Mouse (Mus musculus): Measurements from ENCODE around the gene Slc9a9.

GRCm38 (mm10) chr9:95191442-95191841 is 521.7 kb downstream of the Slc9a9 start:
- TF ChIP-seq TCF12 (IDR thresholded peaks at IDR 0.05; ENCODE audit: low read depth, low read length) = no peak
- TF ChIP-seq CTCF (IDR thresholded peaks at IDR 0.05 in 2 of 3, conservative IDR thresholded peaks at IDR 0.05 in 1 of 3; ENCODE audit: control insufficient read depth in 1 of 3, insufficient read depth in 1 of 3, low read depth in 2 of 3, low read length in 3 of 3, poor library complexity in 1 of 3, severe bottlenecking in 1 of 3) = no peak
- no peak for TF ChIP-seq POLR2A (IDR thresholded peaks at IDR 0.05; ENCODE audit: control insufficient read depth in 1 of 2, insufficient read depth in 1 of 2, low read depth in 1 of 2, low read length in 2 of 2, poor library complexity in 1 of 2)
- TF ChIP-seq TAL1 (IDR thresholded peaks at IDR 0.05; ENCODE audit: low read length) = no peak
- TF ChIP-seq MXI1 (IDR thresholded peaks at IDR 0.05; ENCODE audit: low read depth, low read length) = no peak
- TF ChIP-seq ETS1 (IDR thresholded peaks at IDR 0.05; ENCODE audit: low read depth, low read length) = no peak

Data from MEL (cell line).